Mouse (Mus musculus): ENCODE data around the gene Lrrc36.

DNA sequence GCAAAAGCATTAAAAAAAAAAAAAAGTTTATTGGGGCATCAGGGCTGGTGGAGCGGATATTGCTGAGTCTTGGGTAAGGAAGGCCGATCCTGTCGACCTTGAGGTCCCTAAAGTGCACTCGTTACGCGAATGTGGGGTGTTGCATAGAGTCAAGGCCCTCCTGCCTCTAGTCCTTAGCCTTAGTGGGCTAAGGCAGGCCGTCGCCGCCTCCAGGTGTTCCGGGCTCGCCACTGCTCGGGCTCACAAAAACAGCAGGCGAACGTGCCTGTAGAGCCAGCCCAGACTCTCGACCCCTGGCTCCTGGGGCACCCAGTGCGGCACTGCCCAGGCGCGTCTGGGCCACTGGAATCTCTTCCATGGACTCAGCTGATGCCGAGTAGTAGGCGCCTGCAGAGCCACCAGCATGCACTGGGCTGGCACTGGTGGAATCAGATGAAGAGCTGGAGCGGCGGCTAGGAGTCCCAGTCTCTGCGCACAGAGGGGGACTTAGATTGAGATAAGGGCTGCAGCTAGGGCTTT, 59.1 kb downstream of the Lrrc36 start:
- no peak for TF ChIP-seq CTCF (conservative IDR thresholded peaks at IDR 0.05; ENCODE audit: low read length)
- TF ChIP-seq NANOG (IDR thresholded peaks at IDR 0.05; ENCODE audit: borderline replicate concordance, low read length) = no peak

All from E14TG2a.4 (cell line).